Mouse (Mus musculus): ENCODE measurements at regions not wholly inside any gene's neighbourhood (a gene's known extent, or its start where the extent isn't known, plus 50 kb on each side); places are given as distances from the start of the nearest gene placed in this dataset.
"Not testable (repeated sequence)": the region's sequence is repeated elsewhere in the genome, so short reads cannot be mapped to it uniquely, and the experiment has no call there.

DNA sequence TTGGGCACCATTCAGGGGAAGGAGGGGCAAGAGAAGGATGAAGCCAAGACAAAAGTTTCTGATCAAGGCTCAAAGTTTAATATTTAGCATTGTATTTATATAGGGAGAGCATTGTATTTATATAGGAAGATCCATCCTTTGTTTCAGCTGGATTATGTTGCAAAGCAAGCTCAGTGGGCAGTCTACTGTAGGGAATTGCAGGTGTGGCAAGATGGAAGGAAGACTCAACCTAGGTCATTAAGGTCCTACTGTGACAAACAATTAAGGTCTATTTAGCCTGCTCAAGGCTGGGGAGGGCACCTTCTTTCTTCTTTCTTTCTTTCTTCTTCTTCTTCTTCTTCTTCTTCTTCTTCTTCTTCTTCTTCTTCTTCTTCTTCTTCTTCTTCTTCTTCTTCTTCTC lies 728.5 kb downstream of the 4930447A16Rik start:
- TF ChIP-seq CTCF, EP300 (IDR thresholded peaks at IDR 0.05; ENCODE audit: low read depth): not testable (repeated sequence)
